Mouse (Mus musculus) MEL (cell line): ENCODE results near the gene Fbxw2.

Experiments
- CTCF ChIP-seq, 3 experiments: IDR thresholded peaks in 2 of 3; conservative IDR thresholded peaks in 1 of 3; 2 replicates each; pipeline ENCODE4 v1.5.1; 2011 to 2012; ENCODE audit warnings: low read length in 3 of 3, low read depth in 2 of 3, mild to moderate bottlenecking in 2 of 3, improper control_type of control experiment in 1 of 3, inconsistent platforms in 1 of 3, mixed read lengths in 1 of 3, moderate library complexity in 1 of 3; ENCODE audit not compliant: control insufficient read depth in 1 of 3, insufficient read depth in 1 of 3, poor library complexity in 1 of 3, severe bottlenecking in 1 of 3
- KAT2A ChIP-seq: conservative IDR thresholded peaks from 2 replicates; pipeline ENCODE4 v1.6.1; 2012; ENCODE audit warnings: low read depth, low read length, improper control_type of control experiment, inconsistent platforms
- MAX ChIP-seq: IDR thresholded peaks from 2 replicates; pipeline ENCODE4 v1.6.1; 2011; ENCODE audit warnings: low read length, improper control_type of control experiment
- NELFE ChIP-seq: IDR thresholded peaks from 2 replicates; pipeline ENCODE4 v1.6.1; 2011; ENCODE audit warnings: low read depth, low read length, improper control_type of control experiment
- POLR2A ChIP-seq, 2 experiments: IDR thresholded peaks; 2 replicates each; pipeline ENCODE4 v1.6.1; 2011 to 2012; ENCODE audit warnings: low read length in 2 of 2, mild to moderate bottlenecking in 2 of 2, control low read depth in 1 of 2, improper control_type of control experiment in 1 of 2, low read depth in 1 of 2, moderate library complexity in 1 of 2; ENCODE audit not compliant: control insufficient read depth in 1 of 2, insufficient read depth in 1 of 2, poor library complexity in 1 of 2
- POLR2AphosphoS2 ChIP-seq: IDR thresholded peaks from 2 replicates; pipeline ENCODE4 v1.6.1; 2011; ENCODE audit warnings: low read length, improper control_type of control experiment
- RCOR1 ChIP-seq: IDR thresholded peaks from 2 replicates; pipeline ENCODE4 v1.6.1; 2012; ENCODE audit warnings: low read depth, mild to moderate bottlenecking, inconsistent platforms, low read length, improper control_type of control experiment
- TAL1 ChIP-seq: IDR thresholded peaks from 2 replicates; pipeline ENCODE4 v1.6.1; 2012; ENCODE audit warnings: mild to moderate bottlenecking, inconsistent platforms, low read length, moderate library complexity, mixed read lengths
- USF2 ChIP-seq, 2 experiments: IDR thresholded peaks; 2 replicates each; pipeline ENCODE4 v1.6.1; 2011 to 2012; ENCODE audit warnings: improper control_type of control experiment in 2 of 2, low read length in 2 of 2, borderline replicate concordance in 1 of 2, inconsistent platforms in 1 of 2, low read depth in 1 of 2, mild to moderate bottlenecking in 1 of 2; ENCODE audit not compliant: insufficient read depth in 1 of 2
- ZC3H11A ChIP-seq: IDR thresholded peaks from 2 replicates; pipeline ENCODE4 v1.6.1; 2012; ENCODE audit warnings: low read depth, mild to moderate bottlenecking, inconsistent platforms, low read length, improper control_type of control experiment

GRCm38 (mm10) chr2:34827591-34827990 lies 1.5 kb upstream of the Fbxw2 start:
- no peak for TF ChIP-seq KAT2A
- TF ChIP-seq ZC3H11A: no peak
- TF ChIP-seq CTCF (IDR thresholded peaks at IDR 0.05 in 2 of 3, conservative IDR thresholded peaks at IDR 0.05 in 1 of 3; ENCODE audit: control insufficient read depth in 1 of 3, insufficient read depth in 1 of 3, low read depth in 2 of 3, low read length in 3 of 3, poor library complexity in 1 of 3, severe bottlenecking in 1 of 3): no peak
- no peak for TF ChIP-seq MAX
- no peak for TF ChIP-seq USF2 (IDR thresholded peaks at IDR 0.05; ENCODE audit: borderline replicate concordance in 1 of 2, insufficient read depth in 1 of 2, low read depth in 1 of 2, low read length in 2 of 2)
- no peak for TF ChIP-seq POLR2AphosphoS2
- TF ChIP-seq POLR2A (IDR thresholded peaks at IDR 0.05; ENCODE audit: control insufficient read depth in 1 of 2, insufficient read depth in 1 of 2, low read depth in 1 of 2, low read length in 2 of 2, poor library complexity in 1 of 2): no peak
- TF ChIP-seq TAL1: no peak
- no peak for TF ChIP-seq RCOR1
- no peak for TF ChIP-seq NELFE
